Mouse (Mus musculus) midbrain, postnatal 0 days (tissue): ENCODE measurements around the gene Prr14l. TPM values are rescaled to one million over a fixed set of nuclear protein-coding genes. Genes with fewer than 3 reads are reported as not detected.
"Not testable (repeated sequence)": the region's sequence is repeated elsewhere in the genome, so short reads cannot be mapped to it uniquely, and the experiment has no call there.

Experiments
- ATAC-seq: fragments of 200-750 bp; cut with Nextera tagmentation; 2 replicates; pipeline ENCODE4 v1.8.0; 2017; ENCODE audit warnings: moderate number of reproducible peaks, mild to moderate bottlenecking, moderate TSS enrichment, moderate library complexity; ENCODE audit not compliant: low FRiP score
- DNase-seq: peaks from one replicate; pipeline ENCODE4 v3.0.0-alpha.2; 2015; ENCODE audit warnings: low spot score
- H3K27ac ChIP-seq: fragments of 300-500 bp; sonication (generic); 2 replicates; pipeline ENCODE4 v1.5.1; 2014; ENCODE audit warnings: low read depth, mild to moderate bottlenecking, low read length, mixed read lengths
- H3K27me3 ChIP-seq: fragments of 300-500 bp; sonication (generic); 2 replicates; pipeline ENCODE4 v1.6.1; 2014; ENCODE audit warnings: low read length, control low read depth, mixed read lengths; ENCODE audit not compliant: insufficient read depth
- H3K36me3 ChIP-seq: fragments of 300-500 bp; sonication (generic); 2 replicates; pipeline ENCODE4 v1.6.1; 2014; ENCODE audit warnings: low read length, control low read depth, mixed read lengths; ENCODE audit not compliant: insufficient read depth
- H3K4me1 ChIP-seq: fragments of 300-500 bp; sonication (generic); 2 replicates; pipeline ENCODE4 v1.6.1; 2014; ENCODE audit warnings: mild to moderate bottlenecking, control low read depth, antibody characterized with exemption, low read length, mixed read lengths; ENCODE audit not compliant: insufficient read depth
- H3K4me2 ChIP-seq: fragments of 300-500 bp; sonication (generic); 2 replicates; pipeline ENCODE4 v1.6.1; 2014; ENCODE audit warnings: low read depth, mild to moderate bottlenecking, low read length, mixed read lengths; ENCODE audit not compliant: poor library complexity, severe bottlenecking
- H3K4me3 ChIP-seq: fragments of 300-500 bp; sonication (generic); 2 replicates; pipeline ENCODE4 v1.5.1; 2014; ENCODE audit warnings: low read depth, mild to moderate bottlenecking, low read length, moderate library complexity
- H3K9ac ChIP-seq: fragments of 300-500 bp; sonication (generic); replicated peaks from 2 replicates; pipeline ENCODE4 v1.6.1; 2014; ENCODE audit warnings: mild to moderate bottlenecking, low read length, moderate library complexity, mixed read lengths; ENCODE audit not compliant: poor library complexity, severe bottlenecking
- H3K9me3 ChIP-seq: fragments of 300-500 bp; sonication (generic); 2 replicates; pipeline ENCODE4 v1.6.1; 2016; ENCODE audit warnings: low read length, control low read depth
- CTCF ChIP-seq: IDR thresholded peaks from 2 replicates; pipeline ENCODE4 v1.5.1; 2016; ENCODE audit warnings: antibody characterized with exemption, mild to moderate bottlenecking
- WGBS: fragments of 180-500 bp; shearing (Covaris S2); extraction: QIAGEN DNeasy Blood & Tissue Kit; methylation state at CpG from one replicate; pipeline ENCODE4 v1.1.7; 2014; 5-methylcytosine and 5-hydroxymethylcytosine counted together
- polyA plus RNA-seq: library from polyadenylated mRNA; unstranded; fragments of >200 nt; fragmentation: Nextera tagmentation; extraction: Ambion mirVana; gene quantifications from 2 replicates; pipeline ENCODE4 v1.2.1, GENCODE M21; 2015
- total RNA-seq: library from RNA; depleted of rRNA; stranded (reverse); fragments of >200 nt; gene quantifications from 2 replicates; pipeline ENCODE4 v1.2.3, GENCODE M21; 2014

Gene Prr14l
- total and polyA plus RNA-seq, 2 experiments from 2014 or later, result 13.5 to 17.4 TPM

GRCm38 (mm10) chr5:32747650-32748375 lies 106.2 kb downstream of the Prr14l start:
- Histone ChIP-seq H3K27me3 (no peaks in the 10 kb centered on the region), H3K27ac (no peak overlapping the region), H3K4me3 (no peak overlapping the region), H3K9ac (no peak overlapping the region), H3K9me3 (no peaks in the 10 kb centered on the region), H3K4me2 (no peak overlapping the region), H3K36me3 (no peaks in the 10 kb centered on the region), H3K4me1 (peaks cover 2% of the 10 kb centered on the region; the same call in 1 of the 2 replicates)
- peak; percentile 82 for TF ChIP-seq CTCF
- no peak; the same call in 1 of the 2 replicates for ATAC-seq
- 67% methylated on average over 6 of the region's 6 CpGs for WGBS
- peak; percentile 77 for DNase-seq

GRCm38 (mm10) chr5:32745705-32746655 lies 108.1 kb downstream of the Prr14l start:
- WGBS, result 11% methylated on average over 6 of the region's 10 CpGs
- peak overlapping the region; percentile 6; the same call in 1 of the 2 replicates for H3K4me3 ChIP-seq
- peaks cover 7% of the 10 kb centered on the region; the same call in 1 of the 2 replicates for H3K4me1 ChIP-seq
- H3K27ac ChIP-seq, result peak overlapping the region; percentile 19; the same call in 1 of the 2 replicates
- peak overlapping the region; percentile 28 for H3K4me2 ChIP-seq
- H3K9me3 ChIP-seq, result no peaks in the 10 kb centered on the region
- H3K27me3 ChIP-seq, result no peaks in the 10 kb centered on the region
- H3K9ac ChIP-seq, result no peak overlapping the region; the same call in 1 of the 2 replicates
- DNase-seq, result peak; percentile 57
- TF ChIP-seq CTCF, result no peak
- no peak for ATAC-seq
- no peaks in the 10 kb centered on the region; the same call in 1 of the 2 replicates for H3K36me3 ChIP-seq

GRCm38 (mm10) chr5:32742149-32742548 lies 111.9 kb downstream of the Prr14l start:
- peaks cover 7% of the 10 kb centered on the region; the same call in 1 of the 2 replicates for H3K4me1 ChIP-seq
- no peaks in the 10 kb centered on the region for H3K9me3 ChIP-seq
- ATAC-seq (peak; percentile 48; the same call in 1 of the 2 replicates), DNase-seq (peak; percentile 69)
- WGBS, result 50% methylated on average over 9 of the region's 9 CpGs
- H3K4me2 ChIP-seq, result no peak overlapping the region; the same call in 1 of the 2 replicates
- H3K27ac ChIP-seq, result peak overlapping the region; percentile 70
- H3K9ac ChIP-seq, result no peak overlapping the region
- H3K4me3 ChIP-seq, result no peak overlapping the region
- peak; percentile 63 for TF ChIP-seq CTCF
- no peaks in the 10 kb centered on the region for H3K27me3 ChIP-seq
- H3K36me3 ChIP-seq, result peaks cover 2% of the 10 kb centered on the region; the same call in 1 of the 2 replicates

DNA sequence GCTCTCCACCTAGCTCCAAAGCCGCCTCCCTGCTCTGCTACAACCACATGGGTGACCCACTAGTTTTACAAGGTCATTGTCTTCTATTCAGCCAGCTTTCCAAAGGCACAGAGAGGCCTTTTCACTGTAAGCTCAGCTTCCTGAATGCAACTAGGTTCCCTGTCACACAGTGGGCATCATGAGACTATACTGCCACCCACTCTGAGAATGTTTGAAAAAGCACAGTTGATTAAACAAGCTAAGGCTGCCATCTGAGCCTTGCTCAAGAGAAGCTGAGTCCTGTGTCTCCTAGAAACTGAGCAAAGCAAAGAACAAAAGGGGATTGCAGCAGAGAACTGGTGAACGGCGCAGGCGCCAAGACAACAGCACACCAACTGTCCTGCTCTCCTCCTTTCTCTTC lies 112.7 kb downstream of the Prr14l start:
- H3K4me3 ChIP-seq, H3K36me3 ChIP-seq, H3K9me3 ChIP-seq, H3K27me3 ChIP-seq, H3K4me1 ChIP-seq, H3K4me2 ChIP-seq, H3K9ac ChIP-seq: not testable (repeated sequence)
- DNase-seq (peak; percentile 28), ATAC-seq (peak; percentile 57)
- H3K27ac ChIP-seq, result peak overlapping the region; percentile 70
- 51% methylated on average over 4 of the region's 4 CpGs for WGBS

- not testable (repeated sequence) for H3K9ac ChIP-seq, H3K4me1 ChIP-seq, H3K36me3 ChIP-seq, ATAC-seq, H3K4me2 ChIP-seq, H3K9me3 ChIP-seq, H3K4me3 ChIP-seq, DNase-seq, H3K27me3 ChIP-seq
- 76% methylated on average over 8 of the region's 8 CpGs for WGBS
- H3K27ac ChIP-seq, result peak overlapping the region; percentile 38; the same call in 1 of the 2 replicates
Measured at GRCm38 (mm10) chr5:32740850-32741249, 113.2 kb downstream of the Prr14l start.
